Mouse (Mus musculus): Measurements from ENCODE around the gene G6pc3. TPM values are rescaled to one million over a fixed set of nuclear protein-coding genes. Genes with fewer than 3 reads are reported as not detected.
"Not testable (repeated sequence)": the region's sequence is repeated elsewhere in the genome, so short reads cannot be mapped to it uniquely, and the experiment has no call there.

Gene G6pc3
- total RNA-seq (2021) = 10 to 100 TPM; 29.9 to 32.6 TPM

DNA sequence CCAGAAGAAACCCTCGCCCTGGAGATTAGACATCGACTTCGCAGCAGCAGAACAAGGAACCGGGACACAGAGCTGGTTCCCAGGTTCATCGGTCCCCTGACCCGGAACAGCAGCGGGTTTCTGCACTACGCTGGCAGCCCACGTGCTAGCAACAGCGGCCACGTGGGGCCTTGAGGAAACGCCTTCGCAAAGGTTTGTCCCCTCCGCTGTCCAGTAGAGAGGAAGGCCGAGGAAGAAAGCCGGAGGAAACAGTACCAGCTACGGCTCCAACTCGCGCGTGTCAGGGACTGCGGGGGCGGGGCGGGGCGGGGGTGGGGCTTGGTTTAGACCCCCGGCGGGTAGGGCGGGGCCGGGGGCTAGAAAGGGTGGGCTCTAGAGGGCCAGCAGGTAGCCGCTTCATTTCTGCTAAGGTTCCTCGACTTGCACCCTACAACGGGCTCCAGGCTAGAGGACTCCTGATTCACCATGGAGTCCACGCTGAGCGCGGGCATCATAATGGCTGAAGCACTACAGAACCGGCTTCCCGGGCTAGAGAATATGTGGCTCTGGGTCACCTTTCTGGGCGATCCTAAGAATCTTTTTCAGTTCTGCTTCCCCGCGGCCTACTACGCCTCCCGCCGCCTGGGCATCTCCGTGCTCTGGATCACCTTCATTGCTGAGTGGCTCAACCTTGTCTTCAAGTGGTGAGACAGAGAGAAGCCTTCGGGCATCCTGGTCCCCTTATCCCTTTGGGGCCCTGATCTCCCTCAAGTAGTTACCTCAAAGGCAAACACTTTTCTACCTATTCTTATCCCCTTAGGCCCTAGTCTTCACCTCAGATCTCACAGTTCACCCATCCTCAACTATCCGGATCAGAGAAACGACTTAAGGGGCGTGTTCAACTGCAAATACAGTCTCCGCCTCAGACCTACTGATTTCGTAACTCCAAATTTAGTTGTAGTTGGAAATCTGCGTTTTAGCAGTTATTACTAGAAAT is at the start of gene G6pc3:
TSS of gene G6pc3 (plus strand) at position 160 of the 976 bp plus-strand sequence.
- peak; percentile 92 for DNase-seq

DNA sequence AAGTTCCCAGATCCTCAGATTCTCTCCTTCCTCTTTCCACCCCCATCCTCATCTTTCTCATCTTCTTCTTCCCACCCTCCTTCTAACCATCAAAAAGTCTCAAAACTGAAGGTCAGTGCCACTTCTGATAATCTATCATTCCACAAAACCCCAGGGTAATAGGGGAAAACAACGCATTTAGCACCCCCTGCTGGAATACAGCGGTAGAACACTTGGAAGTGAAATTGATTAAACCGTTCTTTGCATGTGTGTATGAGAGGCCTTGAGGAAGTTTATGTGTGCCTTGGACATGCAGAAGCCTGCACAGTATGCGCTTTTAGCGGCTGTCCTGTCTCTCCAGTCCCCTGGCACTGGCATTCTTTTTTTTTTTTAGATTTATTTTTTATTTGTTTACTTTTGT is 48.9 kb upstream of the G6pc3 start:
- peak; percentile 76 for DNase-seq

DNA sequence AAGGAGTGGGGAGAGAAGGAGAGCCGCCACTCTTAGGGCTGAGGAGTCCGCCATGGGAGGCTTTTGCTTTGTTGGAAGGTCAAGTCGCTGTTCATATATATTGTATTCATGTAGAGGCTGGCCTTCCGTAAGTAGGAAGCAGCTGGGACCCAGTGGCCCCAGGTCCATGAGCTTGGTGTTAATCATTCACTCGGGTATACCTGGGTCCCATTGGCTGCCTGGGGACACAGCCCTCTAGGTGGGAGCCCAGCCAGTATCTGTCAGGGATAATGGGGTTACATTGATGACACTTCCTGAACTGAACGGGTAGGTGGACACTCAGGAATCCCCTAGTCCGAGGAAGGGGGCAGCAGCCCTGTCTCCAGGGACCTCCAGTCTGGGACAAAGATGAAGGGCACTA is 47.1 kb upstream of the G6pc3 start:
- no peak for DNase-seq

DNA sequence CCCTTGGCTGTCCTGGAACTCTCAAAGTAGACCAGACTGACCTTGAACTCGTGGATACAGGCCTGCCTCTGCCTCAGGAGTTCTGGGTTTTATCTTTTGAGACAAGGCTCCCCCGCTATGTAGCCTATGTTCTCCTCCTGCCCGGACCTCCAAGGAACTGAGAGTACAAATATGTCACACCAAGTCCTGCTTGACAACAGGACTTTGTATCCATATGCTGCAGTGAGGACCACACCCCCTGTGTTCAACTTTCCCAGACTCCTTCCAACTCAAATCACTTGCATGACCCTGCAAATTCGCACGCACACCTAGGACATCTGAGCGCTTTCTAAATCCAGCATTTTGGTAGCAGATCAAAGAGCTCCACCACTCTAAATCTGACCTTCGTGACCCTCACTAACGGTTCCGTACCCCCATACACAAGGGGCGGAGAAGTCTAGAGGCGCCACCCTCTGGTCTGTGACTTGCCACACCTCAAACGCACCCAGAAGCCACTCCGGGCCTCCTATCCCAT is 44.4 kb upstream of the G6pc3 start:
- DNase-seq = no peak

GRCm38 (mm10) chr11:102145471-102146001 is 43.9 kb upstream of the G6pc3 start, which contains the start of gene Nags:
Nags (plus strand) TSS chr11:102145513.
- DNase-seq = no peak

DNA sequence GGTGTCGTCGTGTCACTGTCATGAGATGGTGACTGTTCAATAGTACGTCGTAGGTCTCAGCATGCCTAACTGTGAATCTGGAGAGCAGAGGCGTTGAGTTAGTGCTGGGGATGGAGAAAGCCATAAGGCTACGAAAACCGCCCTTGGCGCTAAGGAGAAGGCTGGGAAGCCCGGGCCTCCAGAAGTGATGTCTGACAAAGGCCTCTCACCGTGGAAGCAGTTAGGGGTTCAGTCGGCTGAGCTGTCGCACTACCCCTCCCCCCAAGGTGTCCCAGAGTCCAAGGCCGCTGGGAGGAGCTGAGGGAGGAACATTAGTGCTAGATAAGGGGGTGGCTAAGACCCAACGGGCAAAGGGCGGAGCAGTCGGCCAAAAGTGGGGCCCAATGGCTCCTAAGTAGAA is 43.4 kb upstream of the G6pc3 start:
- DNase-seq = no peak

- no peak for DNase-seq
These were observed 42.9 kb upstream of the G6pc3 start for GRCm38 (mm10) chr11:102146531-102146930.

DNA sequence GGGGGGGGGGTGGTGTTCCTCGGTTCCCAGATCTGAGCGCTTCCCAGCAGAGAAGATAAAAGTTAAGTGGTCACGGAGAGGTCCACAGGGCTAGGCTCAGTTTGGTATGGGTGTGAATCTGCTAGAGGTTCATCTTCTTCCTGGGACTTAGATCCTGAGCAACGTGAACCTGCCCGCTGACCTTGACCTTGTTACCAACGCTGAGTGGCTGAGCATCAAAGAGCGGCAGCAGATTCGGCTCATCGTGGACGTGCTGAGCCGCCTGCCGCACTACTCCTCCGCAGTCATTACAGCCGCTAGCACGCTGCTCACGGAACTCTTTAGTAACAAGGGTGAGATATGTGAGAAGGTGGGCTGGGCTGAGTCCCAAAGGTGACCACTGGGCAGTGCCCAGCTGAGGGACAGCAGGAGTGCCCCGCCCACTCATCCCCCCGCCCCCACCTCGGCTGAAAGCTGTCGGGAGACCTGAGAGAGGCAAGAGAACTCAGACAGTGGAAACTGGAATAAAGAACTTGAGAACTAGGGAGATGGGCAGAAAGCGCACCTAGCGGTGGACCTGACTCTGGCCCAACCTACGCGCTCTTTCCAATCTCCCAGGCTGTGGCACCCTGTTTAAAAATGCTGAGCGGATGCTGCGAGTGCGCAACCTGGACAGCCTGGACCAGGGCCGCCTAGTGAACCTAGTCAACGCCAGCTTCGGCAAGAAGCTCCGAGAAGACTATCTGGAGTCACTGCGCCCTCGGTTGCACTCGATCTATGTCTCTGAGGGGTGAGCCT is 42.0 kb upstream of the G6pc3 start:
- no peak for DNase-seq

- peak; percentile 94 for DNase-seq
These were observed 33.2 kb upstream of the G6pc3 start, which contains the start of gene Tmem101 for GRCm38 (mm10) chr11:102156039-102156785. Tmem101 (minus strand) TSS chr11:102156404.

- DNase-seq = no peak
These were observed 32.7 kb upstream of the G6pc3 start for GRCm38 (mm10) chr11:102156786-102157089.

DNA sequence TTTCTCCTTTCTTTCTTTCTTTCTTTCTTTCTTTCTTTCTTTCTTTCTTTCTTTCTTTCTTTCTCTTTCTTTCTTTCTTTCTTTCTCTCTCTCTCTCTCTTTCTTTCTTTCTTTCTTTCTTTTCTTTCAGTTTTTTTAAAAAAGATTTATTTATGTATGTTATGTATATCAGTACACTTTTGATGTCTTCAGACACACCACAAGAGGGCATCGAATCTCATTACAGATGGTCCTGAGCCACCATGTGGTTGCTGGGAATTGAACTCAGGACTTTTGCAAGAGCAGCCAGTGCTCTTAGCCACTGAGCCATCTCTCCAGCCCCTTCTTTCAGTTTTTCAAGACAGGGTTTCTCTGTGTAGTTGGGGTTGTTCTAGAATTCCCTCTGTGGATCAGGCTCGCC is 31.4 kb upstream of the G6pc3 start:
- DNase-seq = not testable (repeated sequence)

- DNase-seq = no peak
These were observed 29.6 kb upstream of the G6pc3 start for GRCm38 (mm10) chr11:102159781-102160180.

DNA sequence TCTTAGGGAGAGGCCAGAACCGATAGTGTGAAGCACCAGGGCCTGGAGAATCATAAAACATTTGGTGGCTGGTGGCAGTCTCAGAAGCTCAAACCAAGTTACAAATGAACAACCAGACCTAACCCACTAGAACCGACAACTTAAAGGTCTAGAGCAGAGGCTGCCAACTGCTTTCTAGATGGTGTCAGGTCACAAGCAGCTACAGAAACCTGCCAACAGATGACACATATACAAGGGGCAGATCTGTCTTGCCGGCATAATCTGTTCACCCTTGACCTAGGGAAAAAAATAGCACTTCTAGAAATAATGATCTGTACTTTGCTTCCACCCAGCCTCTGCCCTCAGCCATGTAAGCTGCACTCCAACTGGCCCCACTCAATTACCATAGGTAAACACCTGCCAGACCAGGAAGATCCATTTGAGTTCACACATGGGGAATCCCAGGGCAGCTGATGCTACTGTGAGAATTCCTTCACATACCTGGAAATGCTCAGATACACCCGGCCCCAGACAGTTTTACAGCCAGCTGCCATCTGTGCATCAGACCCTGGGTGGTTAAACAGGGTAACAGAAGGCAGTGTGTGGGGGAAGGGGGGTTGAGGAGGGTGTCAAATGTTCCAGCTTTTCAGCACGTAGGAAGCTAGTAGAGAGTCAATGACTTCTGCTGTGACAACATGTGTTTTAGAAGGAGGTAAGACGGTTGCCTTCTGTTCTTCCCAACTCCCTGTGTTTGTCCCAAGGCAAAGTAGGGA is 23.3 kb upstream of the G6pc3 start:
- no peak for DNase-seq

- DNase-seq = no peak
These were observed 21.9 kb upstream of the G6pc3 start for GRCm38 (mm10) chr11:102167539-102167938.

DNA sequence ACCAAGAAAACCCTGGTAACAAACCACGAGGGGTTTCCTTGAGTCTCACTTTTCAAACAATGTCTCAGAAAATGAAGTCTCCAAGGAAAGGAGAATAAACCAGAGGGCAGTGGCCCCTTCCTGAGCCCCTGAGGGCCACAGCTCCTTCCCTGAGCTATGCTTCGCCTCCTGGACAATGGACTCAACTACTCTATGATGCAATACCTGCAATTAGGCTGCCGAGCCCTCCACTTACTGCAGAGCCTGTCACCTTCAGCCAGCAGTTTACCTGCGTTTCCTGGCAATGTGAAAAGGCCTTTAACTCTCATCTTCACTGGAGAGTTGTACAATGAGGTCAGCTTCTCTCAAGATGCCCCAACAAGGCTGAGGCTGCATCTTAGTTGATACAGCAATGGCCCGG is 20.7 kb upstream of the G6pc3 start:
- no peak for DNase-seq

GRCm38 (mm10) chr11:102179836-102180235 is 9.6 kb upstream of the G6pc3 start:
- DNase-seq = no peak

DNA sequence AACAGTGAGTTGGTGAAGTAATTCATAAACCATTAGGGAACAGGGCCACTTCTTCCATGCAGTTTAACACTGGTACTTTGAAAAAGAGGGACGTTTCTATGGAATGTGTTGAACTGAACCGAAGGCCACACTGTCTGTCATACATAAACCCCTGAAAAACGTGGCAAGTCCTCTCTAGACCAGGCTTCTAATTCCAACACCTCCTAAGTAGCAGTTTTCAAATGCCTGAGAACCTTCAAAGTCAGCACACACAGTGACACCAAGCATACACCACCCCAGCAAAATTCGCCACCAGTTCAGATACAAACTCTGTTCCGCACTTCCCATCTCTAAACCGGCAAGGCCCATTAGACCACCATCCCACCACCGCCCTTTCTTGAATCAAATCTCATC is 5.2 kb upstream of the G6pc3 start:
- no peak for DNase-seq

GRCm38 (mm10) chr11:102184646-102185495 is 4.5 kb upstream of the G6pc3 start, which contains the start of gene Lsm12:
Lsm12 (minus strand) TSS chr11:102185296.
- DNase-seq = peak; percentile 98

GRCm38 (mm10) chr11:102185677-102186076 is 3.7 kb upstream of the G6pc3 start:
- DNase-seq = no peak

DNA sequence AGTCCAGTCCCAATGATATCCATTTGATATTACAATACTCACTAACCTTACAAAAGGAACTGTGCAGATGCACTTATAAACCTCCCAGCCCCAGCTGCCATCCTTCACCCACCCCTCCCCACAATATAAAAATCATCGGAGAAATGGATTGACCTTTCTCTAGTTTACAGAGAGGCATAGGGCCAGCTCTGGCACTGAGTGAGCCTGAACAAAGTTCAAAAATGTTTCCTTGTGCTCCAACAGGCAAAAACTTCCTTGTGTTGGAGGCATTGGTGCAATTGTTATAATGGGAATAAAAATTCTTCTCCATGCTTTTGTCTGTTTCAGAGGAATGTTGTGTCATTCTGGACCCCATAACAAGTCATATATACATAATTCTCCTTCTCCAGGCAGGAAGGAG is 3.2 kb upstream of the G6pc3 start:
- DNase-seq = no peak
